Mouse (Mus musculus) olfactory bulb, adult 2 months (tissue): Measurements from ENCODE around the gene Usp34.

Source experiments
- CTCF ChIP-seq: fragments of 200-500 bp; IDR thresholded peaks from 2 replicates; pipeline ENCODE4 v1.5.1; 2012; ENCODE audit warnings: low read depth, mild to moderate bottlenecking, low read length, moderate library complexity; ENCODE audit not compliant: insufficient read depth
- POLR2A ChIP-seq: fragments of 200-500 bp; IDR thresholded peaks from 2 replicates; pipeline ENCODE4 v1.6.1; 2012; ENCODE audit warnings: mild to moderate bottlenecking, low read depth, low read length, moderate library complexity; ENCODE audit not compliant: insufficient read depth

GRCm38 (mm10) chr11:23297379-23297778 lies 9.3 kb upstream of the Usp34 start:
- TF ChIP-seq CTCF = no peak
- TF ChIP-seq POLR2A = no peak
